Mouse (Mus musculus): ENCODE data around the gene BC049715. TPM values are rescaled to one million over a fixed set of nuclear protein-coding genes. Genes with fewer than 3 reads are reported as not detected.
A peak's percentile ranks its signal among the peaks of the same experiment; 100 is the strongest.

The BC049715 gene
- polyA plus RNA-seq, 2 experiments, result 0.73 to 1.9 TPM

DNA sequence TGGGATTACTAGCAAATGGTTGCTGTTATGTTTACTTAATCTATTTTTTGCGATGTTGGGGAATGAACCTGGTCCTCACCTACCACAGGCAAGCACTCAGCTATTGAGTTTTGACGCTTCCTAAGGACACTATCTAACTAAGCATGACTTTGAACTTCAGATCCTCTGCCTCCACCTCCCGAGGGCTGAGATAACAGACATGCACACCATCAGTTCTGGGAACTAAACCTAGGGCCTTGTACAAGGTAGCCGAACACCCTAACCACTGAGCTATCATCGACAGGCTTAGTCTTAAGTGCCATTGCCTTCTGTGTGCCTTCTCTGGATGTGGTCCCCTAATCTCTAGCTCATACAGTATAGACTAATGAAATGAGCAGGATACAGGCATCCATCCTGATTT lies 37.9 kb downstream of the BC049715 start:
- ATAC-seq (ENCODE audit: low FRiP score, low read depth), result no peak
- no peak for TF ChIP-seq POLR2A (IDR thresholded peaks at IDR 0.05; ENCODE audit: borderline replicate concordance, extremely low read depth, insufficient read depth, insufficient read length)
- H3K27me3 ChIP-seq (ENCODE audit: control insufficient read depth, insufficient read depth, low read length), result no peaks in the 10 kb centered on the region

DNA sequence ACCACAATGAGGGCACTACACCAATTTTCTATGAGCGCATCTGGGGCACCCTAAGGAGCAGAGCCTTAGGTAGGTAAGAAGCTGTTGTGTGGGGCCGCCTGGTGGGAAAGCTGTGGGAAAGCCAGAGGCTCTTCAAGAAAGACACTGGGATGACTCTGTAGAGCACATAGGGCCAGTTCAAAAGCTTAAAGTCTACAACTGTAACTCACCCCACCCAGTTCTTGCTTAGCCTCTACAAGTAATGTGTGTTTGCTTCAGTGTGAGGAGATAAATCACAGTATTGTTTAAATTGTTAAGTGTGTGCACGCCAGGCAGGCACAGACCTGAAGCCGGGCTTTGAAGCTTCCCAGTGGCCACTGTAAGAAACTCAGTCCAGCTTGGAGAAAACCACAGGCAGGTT lies 38.7 kb downstream of the BC049715 start:
- 68% methylated on average over 4 of the region's 4 CpGs for WGBS

More for the DNA sequence above, 37.9 kb downstream of the BC049715 start:
- H3K36me3 ChIP-seq (ENCODE audit: control insufficient read depth, insufficient read depth, low read length), result no peaks in the 10 kb centered on the region
- H3K4me2 ChIP-seq (replicated peaks; ENCODE audit: low read depth, low read length, severe bottlenecking), result no peak overlapping the region
- H3K4me3 ChIP-seq (replicated peaks; ENCODE audit: low read length), result no peak overlapping the region
- H3K27ac ChIP-seq (replicated peaks; ENCODE audit: low read depth, low read length), result no peak overlapping the region
- 91% methylated on average over 5 of the region's 5 CpGs for WGBS
- DNase-seq (ENCODE audit: low spot score), result no peak
- H3K9ac ChIP-seq (ENCODE audit: low read depth, low read length, severe bottlenecking), result no peak overlapping the region
- peaks cover 13% of the 10 kb centered on the region for H3K4me1 ChIP-seq (ENCODE audit: control insufficient read depth, insufficient read depth, low read length)
- H3K9me3 ChIP-seq (ENCODE audit: control insufficient read depth, low read length), result no peaks in the 10 kb centered on the region

DNA sequence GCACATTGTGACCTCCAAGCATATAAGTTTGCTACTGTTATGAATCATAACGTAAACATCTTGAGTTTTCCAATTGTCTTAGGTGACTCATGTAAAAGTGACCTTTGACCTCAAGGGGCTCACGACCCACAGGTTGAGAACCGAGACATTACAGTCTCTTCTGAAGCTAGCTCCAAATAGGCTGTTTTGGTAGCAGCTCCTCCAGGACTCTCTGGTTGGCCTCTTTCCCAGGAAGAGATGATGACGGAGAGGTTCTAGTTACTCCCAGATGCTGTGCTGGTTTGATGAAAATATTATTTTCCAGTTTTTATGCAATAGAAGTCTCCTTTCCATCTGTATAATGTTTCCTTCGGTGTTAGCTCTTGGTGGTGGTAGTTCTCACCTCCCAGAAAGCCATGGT lies 41.5 kb downstream of the BC049715 start:
- no peak overlapping the region for H3K9ac ChIP-seq (ENCODE audit: low read depth, low read length, severe bottlenecking)
- no peaks in the 10 kb centered on the region for H3K9me3 ChIP-seq (ENCODE audit: control insufficient read depth, low read length)
- no peak overlapping the region for H3K4me3 ChIP-seq (replicated peaks; ENCODE audit: low read length)
- H3K36me3 ChIP-seq (ENCODE audit: control insufficient read depth, insufficient read depth, low read length), result 0 out of 2 replicates have a peak, but pooled peaks cover 3% of the 10 kb centered on the region
- 63% methylated on average over 5 of the region's 5 CpGs for WGBS
- ATAC-seq (ENCODE audit: low FRiP score, low read depth) (no peak; the same call in 1 of the 2 replicates), DNase-seq (ENCODE audit: low spot score) (peak; percentile 43)
- H3K27me3 ChIP-seq (ENCODE audit: control insufficient read depth, insufficient read depth, low read length), result no peaks in the 10 kb centered on the region
- TF ChIP-seq POLR2A (IDR thresholded peaks at IDR 0.05; ENCODE audit: borderline replicate concordance, extremely low read depth, insufficient read depth, insufficient read length), result no peak
- peaks cover 19% of the 10 kb centered on the region for H3K4me1 ChIP-seq (ENCODE audit: control insufficient read depth, insufficient read depth, low read length)
- H3K27ac ChIP-seq (replicated peaks; ENCODE audit: low read depth, low read length), result no peak overlapping the region
- H3K4me2 ChIP-seq (replicated peaks; ENCODE audit: low read depth, low read length, severe bottlenecking), result no peak overlapping the region

More for the DNA sequence above, 38.7 kb downstream of the BC049715 start:
- Histone ChIP-seq H3K36me3 (ENCODE audit: control insufficient read depth, insufficient read depth, low read length) (no peaks in the 10 kb centered on the region), H3K27ac (replicated peaks; ENCODE audit: low read depth, low read length) (no peak overlapping the region), H3K4me2 (replicated peaks; ENCODE audit: low read depth, low read length, severe bottlenecking) (no peak overlapping the region), H3K27me3 (ENCODE audit: control insufficient read depth, insufficient read depth, low read length) (no peaks in the 10 kb centered on the region), H3K4me1 (ENCODE audit: control insufficient read depth, insufficient read depth, low read length) (peaks cover 13% of the 10 kb centered on the region), H3K9ac (ENCODE audit: low read depth, low read length, severe bottlenecking) (no peak overlapping the region), H3K4me3 (replicated peaks; ENCODE audit: low read length) (no peak overlapping the region), H3K9me3 (ENCODE audit: control insufficient read depth, low read length) (no peaks in the 10 kb centered on the region)
- no peak for DNase-seq (ENCODE audit: low spot score)
- TF ChIP-seq POLR2A (IDR thresholded peaks at IDR 0.05; ENCODE audit: borderline replicate concordance, extremely low read depth, insufficient read depth, insufficient read length), result no peak
- ATAC-seq (ENCODE audit: low FRiP score, low read depth), result no peak

DNA sequence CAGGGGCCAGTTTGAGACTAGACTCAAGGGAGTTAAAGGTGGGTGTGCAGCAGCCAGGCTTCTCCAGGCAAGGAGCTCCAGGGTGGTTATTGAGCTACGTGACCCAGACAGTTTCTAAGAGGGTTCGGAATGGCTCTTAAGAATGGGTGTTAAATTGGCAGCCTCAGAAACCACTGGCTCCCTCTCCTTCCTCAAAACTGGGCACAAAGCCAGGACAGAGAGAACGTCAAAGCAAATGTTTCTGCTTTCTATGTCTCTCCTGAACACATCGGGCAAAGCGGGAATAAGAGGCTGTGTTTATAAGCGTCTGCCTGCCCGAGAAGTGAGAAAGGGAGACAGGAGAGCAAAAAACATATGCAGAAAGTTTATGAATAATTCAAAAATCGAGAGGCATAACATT lies 47.2 kb downstream of the BC049715 start:
- no peaks in the 10 kb centered on the region for H3K27me3 ChIP-seq (ENCODE audit: control insufficient read depth, insufficient read depth, low read length)
- peak overlapping the region; percentile 38; the same call in 1 of the 2 replicates for H3K9ac ChIP-seq (ENCODE audit: low read depth, low read length, severe bottlenecking)
- no peak; the same call in 1 of the 2 replicates for ATAC-seq (ENCODE audit: low FRiP score, low read depth)
- H3K36me3 ChIP-seq (ENCODE audit: control insufficient read depth, insufficient read depth, low read length), result 0 out of 2 replicates have a peak, but pooled peaks cover 3% of the 10 kb centered on the region
- peak overlapping the region; percentile 50 for H3K27ac ChIP-seq (replicated peaks; ENCODE audit: low read depth, low read length)
- H3K4me3 ChIP-seq (replicated peaks; ENCODE audit: low read length), result peak overlapping the region; percentile 43
- DNase-seq (ENCODE audit: low spot score), result no peak
- H3K4me1 ChIP-seq (ENCODE audit: control insufficient read depth, insufficient read depth, low read length), result peaks cover 25% of the 10 kb centered on the region
- no peak for TF ChIP-seq POLR2A (IDR thresholded peaks at IDR 0.05; ENCODE audit: borderline replicate concordance, extremely low read depth, insufficient read depth, insufficient read length)
- peak overlapping the region; percentile 45 for H3K4me2 ChIP-seq (replicated peaks; ENCODE audit: low read depth, low read length, severe bottlenecking)
- H3K9me3 ChIP-seq (ENCODE audit: control insufficient read depth, low read length), result no peaks in the 10 kb centered on the region
- 22% methylated on average over 8 of the region's 8 CpGs for WGBS

DNA sequence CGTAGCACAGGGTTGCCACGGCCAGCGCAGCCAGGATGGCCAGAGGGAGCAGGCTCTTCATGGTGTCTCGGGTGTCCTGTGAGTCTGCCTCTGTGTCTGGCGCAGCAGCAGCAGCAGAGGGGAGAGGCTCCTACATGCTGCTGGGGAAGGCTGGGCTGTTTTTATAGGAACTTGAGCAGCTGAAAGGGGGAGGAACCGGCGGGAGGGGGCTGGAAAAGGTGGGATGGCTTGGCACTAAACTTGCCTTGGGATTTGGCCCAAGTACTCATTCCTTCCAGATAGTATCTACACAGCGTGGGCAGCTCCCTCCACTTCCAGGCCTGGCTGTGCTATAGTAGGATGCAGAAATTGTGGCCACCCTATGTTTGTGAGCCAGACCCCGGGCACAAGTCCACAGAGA lies 48.2 kb downstream of the BC049715 start, which contains the start of gene Mgp:
Mgp (minus strand) TSS at position 154 of the 400 bp plus-strand sequence.
- H3K4me2 ChIP-seq (replicated peaks; ENCODE audit: low read depth, low read length, severe bottlenecking), result peak within 1 kb of the TSS; percentile 45
- H3K4me3 ChIP-seq (replicated peaks; ENCODE audit: low read length), result peak within 1 kb of the TSS; percentile 43
- no peaks in the 10 kb centered on the region for H3K27me3 ChIP-seq (ENCODE audit: control insufficient read depth, insufficient read depth, low read length)
- H3K36me3 ChIP-seq (ENCODE audit: control insufficient read depth, insufficient read depth, low read length), result 0 out of 2 replicates have a peak, but pooled peaks cover 3% of the 10 kb centered on the region
- WGBS, result 11% methylated on average over 9 of the region's 9 CpGs
- H3K9ac ChIP-seq (ENCODE audit: low read depth, low read length, severe bottlenecking), result peak within 1 kb of the TSS; percentile 46
- TF ChIP-seq POLR2A (IDR thresholded peaks at IDR 0.05; ENCODE audit: borderline replicate concordance, extremely low read depth, insufficient read depth, insufficient read length), result peak; percentile 68; the same call in 1 of the 2 replicates
- H3K4me1 ChIP-seq (ENCODE audit: control insufficient read depth, insufficient read depth, low read length), result peaks cover 25% of the 10 kb centered on the region
- DNase-seq (ENCODE audit: low spot score) (peak; percentile 82), ATAC-seq (ENCODE audit: low FRiP score, low read depth) (peak; percentile 85)
- H3K9me3 ChIP-seq (ENCODE audit: control insufficient read depth, low read length), result no peaks in the 10 kb centered on the region
- H3K27ac ChIP-seq (replicated peaks; ENCODE audit: low read depth, low read length), result peak within 1 kb of the TSS; percentile 69

Data from limb, embryonic 14.5 days (tissue).